Mouse (Mus musculus) olfactory bulb, adult 2 months (tissue): ENCODE measurements around the gene Itgb3bp.

Experiments used
- CTCF ChIP-seq: fragments of 200-500 bp; IDR thresholded peaks from 2 replicates; pipeline ENCODE4 v1.5.1; 2012; ENCODE audit warnings: low read depth, mild to moderate bottlenecking, low read length, moderate library complexity; ENCODE audit not compliant: insufficient read depth
- POLR2A ChIP-seq: fragments of 200-500 bp; IDR thresholded peaks from 2 replicates; pipeline ENCODE4 v1.6.1; 2012; ENCODE audit warnings: mild to moderate bottlenecking, low read depth, low read length, moderate library complexity; ENCODE audit not compliant: insufficient read depth

DNA sequence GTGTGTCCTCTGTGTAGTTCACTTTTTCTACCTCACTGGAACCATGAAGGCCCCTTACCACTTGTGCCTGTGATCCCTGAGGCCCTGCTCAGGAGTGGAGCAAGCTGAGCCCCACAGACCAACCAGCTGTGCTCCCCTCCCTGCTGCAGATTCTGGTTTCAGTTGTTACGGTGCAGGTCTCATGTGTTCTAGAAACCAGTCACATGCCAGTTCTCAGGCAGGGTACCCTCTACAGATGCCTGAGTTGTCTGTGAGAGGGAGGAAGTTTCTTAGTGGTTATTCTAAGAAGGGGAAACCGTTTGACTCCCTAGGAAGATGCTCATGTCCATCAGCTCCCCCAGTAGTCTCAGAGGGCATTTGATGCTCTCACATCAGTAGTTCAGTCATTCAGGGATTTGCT is 15.0 kb upstream of the Itgb3bp start:
- TF ChIP-seq POLR2A (no peak), CTCF (no peak)
